Mouse (Mus musculus) effector memory CD4-positive, alpha-beta T cell, adult 5 months (primary cell): Measurements from ENCODE around the gene Cisd3. TPM values are rescaled to one million over a fixed set of nuclear protein-coding genes. Genes with fewer than 3 reads are reported as not detected.

Source experiments
- polyA plus RNA-seq: library from polyadenylated mRNA; unstranded; fragments of 100-300 nt; shearing (Covaris generic); gene quantifications from one replicate; pipeline ENCODE4 v1.2.1, GENCODE M21; 2017

Cisd3 gene
- polyA plus RNA-seq: 39.1 TPM

GRCm38 (mm10) chr11:97685613-97686321 is at the start of gene Cisd3:
Gene Cisd3 (plus strand): TSS chr11:97685826.

DNA sequence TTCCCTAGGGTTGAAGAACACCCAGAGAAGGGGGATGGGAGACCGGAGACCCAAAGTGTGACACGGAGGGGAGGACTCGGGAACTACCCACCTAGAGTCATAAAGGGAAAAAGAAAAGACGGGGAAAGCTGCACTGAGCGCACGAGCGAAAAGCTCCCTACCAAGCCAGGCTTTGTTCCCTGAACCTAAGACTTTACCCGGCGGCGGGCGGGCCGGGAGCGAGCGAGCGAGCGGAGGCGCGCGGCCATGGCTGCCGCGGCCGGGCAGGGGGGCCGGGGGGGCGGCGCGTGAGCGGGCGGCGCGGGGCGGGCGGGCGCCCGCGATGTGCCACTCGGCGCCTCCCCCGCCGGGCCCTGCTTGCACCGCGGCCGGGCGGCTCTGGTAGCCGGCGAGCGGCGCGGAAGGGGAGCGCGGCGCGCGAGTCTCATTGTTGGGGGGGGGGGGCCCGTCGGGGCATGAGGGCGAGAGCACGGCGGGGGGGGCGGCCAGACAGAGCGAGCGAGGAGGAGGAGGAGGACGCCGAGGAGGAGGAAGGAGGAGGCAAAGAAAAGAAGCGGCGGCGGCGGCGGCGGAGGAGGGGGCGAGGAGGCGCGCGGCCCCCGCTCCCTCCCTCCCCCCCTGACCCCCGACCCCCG is 22.6 kb upstream of the Cisd3 start, which contains the start of gene Mllt6:
Gene Mllt6 (plus strand): TSS at position 522 of the 635 bp plus-strand sequence.

DNA sequence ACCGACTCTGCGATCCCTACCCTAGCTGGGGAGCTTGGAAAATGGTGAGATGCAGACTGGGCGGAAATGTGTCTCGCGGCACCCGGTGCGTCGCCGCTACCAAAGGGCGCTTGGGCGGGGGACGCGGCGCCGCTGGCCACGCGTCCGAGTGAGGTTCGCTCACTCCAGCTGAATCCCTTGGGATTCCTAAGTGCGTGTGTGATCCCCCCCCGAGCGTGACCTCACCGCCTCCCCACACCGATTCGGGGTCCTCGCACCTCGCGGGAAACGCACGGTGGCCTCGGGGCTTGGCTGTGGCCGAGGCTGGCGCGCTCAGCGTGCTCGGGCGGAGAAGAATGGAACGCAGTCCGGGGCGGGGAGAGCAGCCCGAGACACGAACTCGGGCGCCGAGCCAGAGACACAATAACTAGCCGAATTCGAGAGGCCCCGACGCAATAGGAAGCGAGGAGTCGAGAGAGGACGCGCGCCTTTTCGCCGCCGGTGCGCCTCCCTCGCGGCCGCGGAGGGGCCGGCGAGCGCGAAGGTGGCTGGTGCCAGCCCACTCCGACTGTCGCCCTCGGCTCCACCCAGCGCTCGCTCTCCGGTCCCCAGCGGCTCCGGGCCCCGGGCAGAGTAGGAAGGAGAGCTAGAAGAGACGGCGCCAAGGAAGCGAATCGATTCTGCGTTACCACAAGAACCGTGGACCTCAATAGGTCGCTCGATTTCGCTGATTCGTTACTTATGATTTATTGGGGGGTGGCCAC is 14.5 kb downstream of the Cisd3 start, which contains the start of gene Pcgf2:
Gene Pcgf2 (minus strand): TSS at position 495 of the 743 bp plus-strand sequence.

DNA sequence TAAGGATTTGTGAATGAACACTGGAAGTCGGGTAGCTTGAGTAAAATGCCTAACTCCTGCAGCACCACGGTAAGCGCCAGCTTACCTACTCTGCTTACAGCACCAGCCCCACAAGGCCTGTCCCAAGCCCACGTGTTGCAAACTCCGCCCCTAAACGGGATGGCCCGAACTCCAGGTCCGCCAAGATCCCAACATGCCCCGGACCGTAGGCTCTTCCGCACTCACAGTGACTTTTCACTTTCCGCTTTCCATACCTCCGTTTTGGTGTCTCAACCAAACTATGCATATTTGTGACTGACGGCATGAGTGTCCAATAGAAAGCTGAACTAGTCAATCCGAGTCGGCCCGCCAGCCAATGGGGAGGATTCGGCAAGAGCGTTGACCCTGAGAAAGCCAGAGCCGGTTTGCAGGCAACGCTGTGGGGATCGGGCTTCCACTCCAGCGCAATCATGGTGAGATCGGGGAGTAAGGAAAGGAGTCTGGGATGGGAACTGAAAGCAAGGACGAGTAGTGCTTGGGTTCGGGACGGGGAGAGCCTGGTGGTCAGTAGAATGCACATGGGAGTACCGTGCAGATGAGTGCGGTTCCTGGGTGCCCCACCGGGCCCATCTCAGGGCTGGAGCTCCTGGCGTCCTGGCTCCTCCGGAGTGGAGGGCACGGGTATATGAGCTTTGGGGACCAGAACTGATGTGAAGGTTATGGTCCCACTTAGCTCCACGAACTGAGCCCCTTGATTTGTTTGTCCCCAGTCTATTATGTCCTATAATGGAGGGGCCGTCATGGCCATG is 17.6 kb downstream of the Cisd3 start, which contains the start of gene Psmb3:
Gene Psmb3 (plus strand): TSS at position 361 of the 788 bp plus-strand sequence.

Other genes with a start within 250 kb of the Cisd3 start
- gene 4933428G20Rik, start 185.5 kb upstream of the Cisd3 start, polyA plus RNA-seq: not detected
- gene Srcin1, start 109.6 kb upstream of the Cisd3 start, polyA plus RNA-seq: not detected
- gene Epop, start 56.1 kb upstream of the Cisd3 start, polyA plus RNA-seq: 16.0 TPM
- 7.2 TPM for gene Mllt6, start 22.4 kb upstream of the Cisd3 start, polyA plus RNA-seq
- 5.2 TPM for gene Pcgf2, start 14.7 kb downstream of the Cisd3 start, polyA plus RNA-seq
- gene Psmb3, start 17.6 kb downstream of the Cisd3 start, polyA plus RNA-seq: 267 TPM
- gene Pip4k2b, start 58.9 kb downstream of the Cisd3 start, polyA plus RNA-seq: 3.3 TPM
- 165 TPM for gene Cwc25, start 80.7 kb downstream of the Cisd3 start, polyA plus RNA-seq
- gene 1700001P01Rik, start 90.1 kb downstream of the Cisd3 start, polyA plus RNA-seq: not detected
- 496 TPM for gene Rpl23, start 96.6 kb downstream of the Cisd3 start, polyA plus RNA-seq
- 114 TPM for gene Lasp1, start 113.2 kb downstream of the Cisd3 start, polyA plus RNA-seq
- gene B230217C12Rik, start 155.0 kb downstream of the Cisd3 start, polyA plus RNA-seq: 1.0 TPM
- gene Fbxo47, start 198.3 kb downstream of the Cisd3 start, polyA plus RNA-seq: 0.97 TPM